Mouse (Mus musculus): ENCODE results near the gene Leap2. TPM values are rescaled to one million over a fixed set of nuclear protein-coding genes. Genes with fewer than 3 reads are reported as not detected.

Gene Leap2
- total and polyA plus RNA-seq, 2 experiments from 2014 or later = not detected

DNA sequence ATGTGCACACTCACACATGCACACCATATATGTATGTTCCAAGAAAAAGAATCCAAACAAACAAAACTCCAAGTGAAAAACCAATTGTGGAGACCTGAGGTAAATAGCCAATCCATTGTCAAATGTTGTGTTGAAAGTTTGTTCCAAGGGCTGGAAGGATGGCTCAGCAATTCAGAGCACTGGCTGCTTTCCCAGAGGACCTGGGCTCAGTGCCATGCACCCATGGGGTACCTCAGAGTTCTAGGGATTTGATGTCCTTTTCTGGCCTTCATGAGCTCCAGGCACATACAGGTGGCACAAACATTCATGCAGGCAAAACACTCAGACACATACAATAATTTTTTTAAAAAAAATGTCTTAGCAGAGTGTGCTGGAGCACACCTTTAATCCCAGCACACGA, 25.6 kb upstream of the Leap2 start:
- Histone ChIP-seq H3K9me3 (replicated peaks; ENCODE audit: control insufficient read depth, low read length) (no peaks in the 10 kb centered on the region), H3K4me3 (ENCODE audit: low read depth, low read length) (no peak overlapping the region), H3K36me3 (replicated peaks; ENCODE audit: control insufficient read depth, insufficient read depth, low read length) (no peaks in the 10 kb centered on the region), H3K4me1 (ENCODE audit: control insufficient read depth, insufficient read depth) (no peaks in the 10 kb centered on the region), H3K9ac (replicated peaks; ENCODE audit: low read depth, low read length) (no peak overlapping the region), H3K4me2 (ENCODE audit: low read depth, low read length) (no peak overlapping the region), H3K27me3 (ENCODE audit: control insufficient read depth, insufficient read depth, low read length) (no peaks in the 10 kb centered on the region), H3K27ac (ENCODE audit: low read depth) (0 out of 2 replicates have a peak overlapping the region, but pooled peaks have one; percentile 3)
- TF ChIP-seq CTCF (IDR thresholded peaks at IDR 0.05; ENCODE audit: low read depth) (no peak), EP300 (IDR thresholded peaks at IDR 0.05; ENCODE audit: low read depth) (no peak)
- 62% methylated on average over 1 of the region's 1 CpGs for WGBS
- DNase-seq (ENCODE audit: low spot score) = no peak
- ATAC-seq (ENCODE audit: insufficient read depth, low read depth) = no peak

- Histone ChIP-seq H3K4me3 (ENCODE audit: low read depth, low read length) (no peak overlapping the region), H3K9ac (replicated peaks; ENCODE audit: low read depth, low read length) (no peak overlapping the region), H3K27me3 (ENCODE audit: control insufficient read depth, insufficient read depth, low read length) (no peaks in the 10 kb centered on the region), H3K36me3 (replicated peaks; ENCODE audit: control insufficient read depth, insufficient read depth, low read length) (no peaks in the 10 kb centered on the region), H3K27ac (ENCODE audit: low read depth) (0 out of 2 replicates have a peak overlapping the region, but pooled peaks have one; percentile 3), H3K9me3 (replicated peaks; ENCODE audit: control insufficient read depth, low read length) (no peaks in the 10 kb centered on the region), H3K4me2 (ENCODE audit: low read depth, low read length) (no peak overlapping the region), H3K4me1 (ENCODE audit: control insufficient read depth, insufficient read depth) (no peaks in the 10 kb centered on the region)
- no peak for ATAC-seq (ENCODE audit: insufficient read depth, low read depth)
- DNase-seq (ENCODE audit: low spot score) = no peak
- 88% methylated on average over 8 of the region's 8 CpGs for WGBS
- TF ChIP-seq EP300 (IDR thresholded peaks at IDR 0.05; ENCODE audit: low read depth) (no peak), CTCF (IDR thresholded peaks at IDR 0.05; ENCODE audit: low read depth) (no peak)
These were observed 25.0 kb upstream of the Leap2 start for GRCm38 (mm10) chr11:53447996-53448395.

DNA sequence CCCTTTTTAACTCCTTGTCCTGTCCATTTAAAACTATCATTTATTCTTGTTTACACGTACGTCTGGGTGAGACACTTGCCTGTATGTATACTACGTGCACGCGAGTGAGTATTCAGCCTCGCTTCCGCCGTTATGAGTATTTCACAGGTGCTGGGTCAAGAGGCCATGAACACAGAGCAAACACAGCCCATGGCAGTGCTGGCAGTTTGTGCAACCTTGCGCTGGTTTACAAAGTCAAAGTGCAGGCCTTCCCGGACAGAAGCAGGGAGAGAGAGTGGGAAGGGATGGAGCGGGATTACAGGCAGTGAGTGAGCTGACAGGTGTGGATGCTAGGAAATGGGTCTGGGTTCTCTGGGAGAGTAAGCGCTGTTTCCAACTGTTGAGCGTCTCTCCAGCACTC, 23.2 kb upstream of the Leap2 start:
- H3K4me2 ChIP-seq (ENCODE audit: low read depth, low read length) = no peak overlapping the region
- TF ChIP-seq EP300 (IDR thresholded peaks at IDR 0.05; ENCODE audit: low read depth) = no peak
- no peak for TF ChIP-seq CTCF (IDR thresholded peaks at IDR 0.05; ENCODE audit: low read depth)
- peaks cover 7% of the 10 kb centered on the region; the same call in 1 of the 2 replicates for H3K4me1 ChIP-seq (ENCODE audit: control insufficient read depth, insufficient read depth)
- H3K4me3 ChIP-seq (ENCODE audit: low read depth, low read length) = no peak overlapping the region
- no peaks in the 10 kb centered on the region for H3K36me3 ChIP-seq (replicated peaks; ENCODE audit: control insufficient read depth, insufficient read depth, low read length)
- H3K27me3 ChIP-seq (ENCODE audit: control insufficient read depth, insufficient read depth, low read length) = no peaks in the 10 kb centered on the region
- DNase-seq (ENCODE audit: low spot score) (no peak), ATAC-seq (ENCODE audit: insufficient read depth, low read depth) (no peak)
- H3K9me3 ChIP-seq (replicated peaks; ENCODE audit: control insufficient read depth, low read length) = no peaks in the 10 kb centered on the region
- no peak overlapping the region for H3K9ac ChIP-seq (replicated peaks; ENCODE audit: low read depth, low read length)
- no peak overlapping the region for H3K27ac ChIP-seq (ENCODE audit: low read depth)
- 87% methylated on average over 13 of the region's 13 CpGs for WGBS

- Histone ChIP-seq H3K27me3 (ENCODE audit: control insufficient read depth, insufficient read depth, low read length) (no peaks in the 10 kb centered on the region), H3K36me3 (replicated peaks; ENCODE audit: control insufficient read depth, insufficient read depth, low read length) (no peaks in the 10 kb centered on the region), H3K9me3 (replicated peaks; ENCODE audit: control insufficient read depth, low read length) (no peaks in the 10 kb centered on the region), H3K4me2 (ENCODE audit: low read depth, low read length) (no peak overlapping the region), H3K9ac (replicated peaks; ENCODE audit: low read depth, low read length) (no peak overlapping the region), H3K4me1 (ENCODE audit: control insufficient read depth, insufficient read depth) (peaks cover 7% of the 10 kb centered on the region; the same call in 1 of the 2 replicates), H3K27ac (ENCODE audit: low read depth) (no peak overlapping the region), H3K4me3 (ENCODE audit: low read depth, low read length) (no peak overlapping the region)
- no peak for TF ChIP-seq CTCF (IDR thresholded peaks at IDR 0.05; ENCODE audit: low read depth)
- 42% methylated on average over 13 of the region's 13 CpGs for WGBS
- DNase-seq (ENCODE audit: low spot score) (no peak), ATAC-seq (ENCODE audit: insufficient read depth, low read depth) (no peak)
These were observed 22.6 kb upstream of the Leap2 start for GRCm38 (mm10) chr11:53445562-53445961.

- TF ChIP-seq EP300 (IDR thresholded peaks at IDR 0.05; ENCODE audit: low read depth) = no peak
- peak; percentile 62 for TF ChIP-seq CTCF (IDR thresholded peaks at IDR 0.05; ENCODE audit: low read depth)
- ATAC-seq (ENCODE audit: insufficient read depth, low read depth) (no peak), DNase-seq (ENCODE audit: low spot score) (no peak)
- no peak overlapping the region for H3K4me3 ChIP-seq (ENCODE audit: low read depth, low read length)
- peaks cover 7% of the 10 kb centered on the region; the same call in 1 of the 2 replicates for H3K4me1 ChIP-seq (ENCODE audit: control insufficient read depth, insufficient read depth)
- WGBS = 48% methylated on average over 6 of the region's 6 CpGs
- H3K9me3 ChIP-seq (replicated peaks; ENCODE audit: control insufficient read depth, low read length) = no peaks in the 10 kb centered on the region
- H3K9ac ChIP-seq (replicated peaks; ENCODE audit: low read depth, low read length) = no peak overlapping the region
- H3K36me3 ChIP-seq (replicated peaks; ENCODE audit: control insufficient read depth, insufficient read depth, low read length) = no peaks in the 10 kb centered on the region
- no peak overlapping the region for H3K4me2 ChIP-seq (ENCODE audit: low read depth, low read length)
- H3K27ac ChIP-seq (ENCODE audit: low read depth) = no peak overlapping the region
- no peaks in the 10 kb centered on the region for H3K27me3 ChIP-seq (ENCODE audit: control insufficient read depth, insufficient read depth, low read length)
These were observed 20.9 kb upstream of the Leap2 start for GRCm38 (mm10) chr11:53443861-53444260.

DNA sequence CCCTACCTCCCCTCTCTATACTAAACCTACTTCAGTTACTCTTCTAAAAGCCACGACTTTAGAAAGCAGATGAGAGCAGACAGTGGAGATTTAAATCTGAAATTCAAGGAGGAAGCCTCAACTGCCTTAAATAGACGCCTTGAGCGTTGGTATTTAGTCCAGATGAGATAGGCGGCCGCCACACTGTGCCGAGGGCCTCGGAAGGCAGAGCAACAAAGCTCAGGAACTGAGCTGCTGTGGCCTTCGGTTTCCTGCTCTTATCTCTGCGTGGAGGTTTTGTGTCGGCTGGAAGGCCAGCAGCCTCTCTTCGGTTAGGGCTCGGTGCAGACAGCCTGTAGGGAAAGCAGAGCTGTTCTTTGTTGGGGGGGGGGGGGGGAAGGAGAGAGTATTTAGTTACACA, 19.0 kb upstream of the Leap2 start:
- WGBS = 2% methylated on average over 12 of the region's 12 CpGs
- H3K9ac ChIP-seq (replicated peaks; ENCODE audit: low read depth, low read length) = no peak overlapping the region; the same call in 1 of the 2 replicates
- peaks cover 7% of the 10 kb centered on the region; the same call in 1 of the 2 replicates for H3K4me1 ChIP-seq (ENCODE audit: control insufficient read depth, insufficient read depth)
- H3K9me3 ChIP-seq (replicated peaks; ENCODE audit: control insufficient read depth, low read length) = no peaks in the 10 kb centered on the region
- H3K36me3 ChIP-seq (replicated peaks; ENCODE audit: control insufficient read depth, insufficient read depth, low read length) = no peaks in the 10 kb centered on the region
- TF ChIP-seq EP300 (IDR thresholded peaks at IDR 0.05; ENCODE audit: low read depth) (no peak), CTCF (IDR thresholded peaks at IDR 0.05; ENCODE audit: low read depth) (no peak)
- H3K4me2 ChIP-seq (ENCODE audit: low read depth, low read length) = peak overlapping the region; percentile 24; the same call in 1 of the 2 replicates
- H3K27me3 ChIP-seq (ENCODE audit: control insufficient read depth, insufficient read depth, low read length) = no peaks in the 10 kb centered on the region
- H3K27ac ChIP-seq (ENCODE audit: low read depth) = peak overlapping the region; percentile 76
- no peak overlapping the region for H3K4me3 ChIP-seq (ENCODE audit: low read depth, low read length)
- DNase-seq (ENCODE audit: low spot score) = peak; percentile 29
- peak; percentile 62 for ATAC-seq (ENCODE audit: insufficient read depth, low read depth)
